20 mouse cellular contexts compared by ENCODE assay signal in genomic region chr2:131478916-131479315, GRCm38 (mm10). TPM values are rescaled to one million over a fixed set of nuclear protein-coding genes. Genes with fewer than 3 reads are reported as not detected.
A peak's percentile ranks its signal among the peaks of the same experiment; 100 is the strongest.
DNase-seq lines count a peak whose midpoint lies in the region; ATAC-seq and TF ChIP-seq lines count a peak whose summit lies in the region.
"Had no signal": no experiment of that assay in that cellular context is flagged by ENCODE, and none has a peak within 500 bp of the region (broad histone marks: within the 10 kb centered on the region; RNA-seq: fewer than 3 reads in every experiment).

No protein-coding gene starts in this region.

- no peaks in the 10 kb centered on the region for H3K9me3 ChIP-seq in heart, postnatal 0 days (replicated peaks; ENCODE audit: control insufficient read depth, low read length)
- no peaks in the 10 kb centered on the region for H3K9me3 ChIP-seq in heart, embryonic 10.5 days
- H3K9me3 ChIP-seq in hindbrain, embryonic 14.5 days (ENCODE audit: control insufficient read depth, low read length), result no peaks in the 10 kb centered on the region
- H3K9me3 ChIP-seq: embryonic facial prominence, embryonic 15.5 days; forebrain, embryonic 15.5 days; heart, embryonic 15.5 days; hindbrain, embryonic 15.5 days had no signal

- no peak overlapping the region for H3K4me2 ChIP-seq in heart, postnatal 0 days (ENCODE audit: low read depth, low read length)
- no peak overlapping the region for H3K4me2 ChIP-seq in hindbrain, embryonic 14.5 days (replicated peaks)
- H3K4me2 ChIP-seq: embryonic facial prominence, embryonic 15.5 days; forebrain, embryonic 15.5 days; heart, embryonic 11.5 days; heart, embryonic 15.5 days; hindbrain, embryonic 15.5 days had no signal

- H3K27me3 ChIP-seq in heart, postnatal 0 days (ENCODE audit: control insufficient read depth, insufficient read depth, low read length), result no peaks in the 10 kb centered on the region
- no peaks in the 10 kb centered on the region for H3K27me3 ChIP-seq in heart, embryonic 10.5 days (ENCODE audit: insufficient read depth, poor library complexity, severe bottlenecking)
- no peaks in the 10 kb centered on the region for H3K27me3 ChIP-seq in hindbrain, embryonic 14.5 days (ENCODE audit: control insufficient read depth, insufficient read depth, low read length)
- H3K27me3 ChIP-seq: embryonic facial prominence, embryonic 15.5 days; forebrain, embryonic 15.5 days; heart, embryonic 15.5 days; hindbrain, embryonic 15.5 days had no signal

- no peaks in the 10 kb centered on the region for H3K4me1 ChIP-seq in heart, postnatal 0 days (ENCODE audit: control insufficient read depth, insufficient read depth)
- no peaks in the 10 kb centered on the region for H3K4me1 ChIP-seq in heart, embryonic 10.5 days
- peaks cover 10% of the 10 kb centered on the region for H3K4me1 ChIP-seq in bone marrow macrophage, adult 2 months (ENCODE audit: control insufficient read depth, insufficient read depth, low read length)
- no peaks in the 10 kb centered on the region for H3K4me1 ChIP-seq in hindbrain, embryonic 14.5 days (replicated peaks; ENCODE audit: control insufficient read depth, insufficient read depth, low read length)
- H3K4me1 ChIP-seq: forebrain, embryonic 15.5 days; heart, embryonic 15.5 days; hindbrain, embryonic 10.5 days; hindbrain, embryonic 15.5 days had no signal

- WGBS in heart, postnatal 0 days, result 92% methylated on average over 4 of the region's 4 CpGs
- 87% methylated on average over 4 of the region's 4 CpGs for WGBS in heart, embryonic 10.5 days
- WGBS in hindbrain, embryonic 14.5 days, result 90% methylated on average over 4 of the region's 4 CpGs

- DNase-seq in heart, postnatal 0 days (ENCODE audit: low spot score), result no peak
- DNase-seq in heart, embryonic 10.5 days (ENCODE audit: low spot score), result no peak
- DNase-seq in hindbrain, embryonic 14.5 days (ENCODE audit: low spot score), result no peak
- DNase-seq in left cerebral cortex, postnatal 10 days (ENCODE audit: extremely low spot score in 1 of 2, low spot score in 2 of 2), result no peak
- DNase-seq: adrenal gland, adult 2 months; adrenal gland, postnatal 25 days; cerebellum, adult 11 months; cerebellum, adult 8-10 months; cerebellum, postnatal 14 days; embryo, embryonic 11 days; gastrocnemius, postnatal 14 days had no signal

- H3K4me3 ChIP-seq in heart, postnatal 0 days (ENCODE audit: low read depth, low read length), result no peak overlapping the region
- no peak overlapping the region for H3K4me3 ChIP-seq in heart, embryonic 10.5 days
- H3K4me3 ChIP-seq in bone marrow macrophage, adult 2 months (ENCODE audit: insufficient read depth, low read length), result no peak overlapping the region
- no peak overlapping the region for H3K4me3 ChIP-seq in hindbrain, embryonic 14.5 days (replicated peaks; ENCODE audit: low read length)
- H3K4me3 ChIP-seq: embryonic facial prominence, embryonic 15.5 days; forebrain, embryonic 15.5 days; heart, embryonic 15.5 days; hindbrain, embryonic 10.5 days; hindbrain, embryonic 15.5 days had no signal

- intact Hi-C loops in left cerebral cortex, postnatal 10 days (cut with DNase I), result no loop called here

- no peak for TF ChIP-seq CTCF in heart, postnatal 0 days (IDR thresholded peaks at IDR 0.05; ENCODE audit: low read depth)
- TF ChIP-seq CTCF in bone marrow macrophage, adult 2 months (IDR thresholded peaks at IDR 0.05; ENCODE audit: low read depth, low read length), result no peak

- 0 out of 2 replicates have a peak, but pooled peaks have one; percentile 18 for TF ChIP-seq EP300 in heart, postnatal 0 days (IDR thresholded peaks at IDR 0.05; ENCODE audit: low read depth)

- no peak overlapping the region for H3K9ac ChIP-seq in heart, postnatal 0 days (replicated peaks; ENCODE audit: low read depth, low read length)
- no peak overlapping the region for H3K9ac ChIP-seq in hindbrain, embryonic 14.5 days
- H3K9ac ChIP-seq: embryonic facial prominence, embryonic 15.5 days; forebrain, embryonic 15.5 days; heart, embryonic 15.5 days; hindbrain, embryonic 15.5 days had no signal

- no peak for ATAC-seq in heart, postnatal 0 days (ENCODE audit: insufficient read depth, low read depth)
- ATAC-seq in granulocyte monocyte progenitor cell, adult 5-6 weeks (replicated peaks; ENCODE audit: poor library complexity, severe bottlenecking), result peak; percentile 68
- 0 out of 2 replicates have a peak, but pooled peaks have one; percentile 44 for ATAC-seq in neutrophil, adult 5-6 weeks (ENCODE audit: extremely low read depth, insufficient number of reproducible peaks, low FRiP score, poor library complexity, severe bottlenecking)
- no peak for ATAC-seq in hindbrain, embryonic 14.5 days (ENCODE audit: low FRiP score)
- ATAC-seq: forebrain, embryonic 15.5 days had no signal

- no peak overlapping the region for H3K27ac ChIP-seq in heart, postnatal 0 days (ENCODE audit: low read depth)
- H3K27ac ChIP-seq in heart, embryonic 10.5 days, result no peak overlapping the region
- H3K27ac ChIP-seq in bone marrow macrophage, adult 2 months (ENCODE audit: insufficient read depth, low read depth, low read length), result 0 out of 2 replicates have a peak overlapping the region, but pooled peaks have one; percentile 7
- no peak overlapping the region for H3K27ac ChIP-seq in hindbrain, embryonic 14.5 days
- H3K27ac ChIP-seq: embryonic facial prominence, embryonic 15.5 days; forebrain, embryonic 15.5 days; heart, embryonic 15.5 days; hindbrain, embryonic 10.5 days; hindbrain, embryonic 15.5 days had no signal

- no peaks in the 10 kb centered on the region for H3K36me3 ChIP-seq in heart, postnatal 0 days (replicated peaks; ENCODE audit: control insufficient read depth, insufficient read depth, low read length)
- no peaks in the 10 kb centered on the region for H3K36me3 ChIP-seq in heart, embryonic 10.5 days
- no peaks in the 10 kb centered on the region for H3K36me3 ChIP-seq in hindbrain, embryonic 14.5 days (replicated peaks; ENCODE audit: control insufficient read depth, insufficient read depth)
- H3K36me3 ChIP-seq: embryonic facial prominence, embryonic 15.5 days; forebrain, embryonic 15.5 days; heart, embryonic 15.5 days; hindbrain, embryonic 10.5 days; hindbrain, embryonic 15.5 days had no signal

- TF ChIP-seq POLR2A in bone marrow macrophage, adult 2 months (IDR thresholded peaks at IDR 0.05; ENCODE audit: borderline replicate concordance, low read depth, low read length), result no peak

RNA-seq across cellular contexts. Expression of gene Smox, which starts 12.4 kb away (rescaled TPM):
- total RNA-seq in heart, postnatal 0 days (2014; rRNA removed; ENCODE audit: low replicate concordance), result 30.2 and 31.4 TPM in 2 replicates
- 32.4 and 32.7 TPM in 2 replicates for polyA plus RNA-seq in heart, postnatal 0 days (2015; fragmentation: Nextera tagmentation; extraction: Ambion mirVana)
- 26.1 and 28.0 TPM in 2 replicates for polyA plus RNA-seq in heart, embryonic 10.5 days (2016; fragmentation: Nextera tagmentation; extraction: Ambion mirVana)
- 86.4 and 97.4 TPM in 2 replicates for polyA plus RNA-seq in bone marrow macrophage, adult 2 months (2012; ENCODE audit: insufficient read depth, insufficient read length, missing spikeins)
- total RNA-seq in granulocyte monocyte progenitor cell, adult 5-6 weeks (2014; fragmentation: Nextera tagmentation), result 6.7 and 15.1 TPM in 2 replicates
- 5.6 and 9.9 TPM in 2 replicates for total RNA-seq in granulocyte monocyte progenitor cell, adult 5-6 weeks (2017)
- total RNA-seq in neutrophil, adult 5-6 weeks (2017), result 63.3 and 76.9 TPM in 2 replicates
- polyA plus RNA-seq in hindbrain, embryonic 14.5 days (2014; fragmentation: Nextera tagmentation; extraction: Ambion mirVana), result 29.2 and 34.7 TPM in 2 replicates
- 10 to 100 TPM; 45.6 to 60.5 TPM for total RNA-seq in left cerebral cortex, postnatal 10 days (2021)

Comparison
In these comparisons a context has a peak if more than half of its experiments do, and no peak if none do; other contexts are left out.
1. ATAC-seq: peak in granulocyte monocyte progenitor cell, adult 5-6 weeks (single experiment) and neutrophil, adult 5-6 weeks (single experiment); none in heart, postnatal 0 days (single experiment) and hindbrain, embryonic 14.5 days (single experiment).